26 mouse cellular contexts compared by ENCODE assay signal in genomic region chr7:6204200-6204599, GRCm38 (mm10). TPM values are rescaled to one million over a fixed set of nuclear protein-coding genes. Genes with fewer than 3 reads are reported as not detected.
"Had no signal": no experiment of that assay in that cellular context is flagged by ENCODE, and none has a peak within 500 bp of the region (broad histone marks: within the 10 kb centered on the region; RNA-seq: fewer than 3 reads in every experiment).

No protein-coding gene starts in this region.

- H3K36me3 ChIP-seq: lung, embryonic 15.5 days; midbrain, embryonic 13.5 days; midbrain, embryonic 15.5 days; neural tube, embryonic 12.5 days; stomach, embryonic 15.5 days had no signal

- H3K27ac ChIP-seq: lung, embryonic 15.5 days; macrophage; midbrain, embryonic 13.5 days; midbrain, embryonic 15.5 days; neural tube, embryonic 12.5 days; stomach, embryonic 15.5 days; stomach, postnatal 0 days had no signal

- H3K4me2 ChIP-seq: lung, embryonic 15.5 days; midbrain, embryonic 11.5 days; midbrain, embryonic 13.5 days; midbrain, embryonic 15.5 days; neural tube, embryonic 12.5 days; stomach, embryonic 15.5 days had no signal

- H3K4me3 ChIP-seq: lung, embryonic 15.5 days; megakaryocyte, embryonic 14.5 days; midbrain, embryonic 13.5 days; midbrain, embryonic 15.5 days; neural tube, embryonic 12.5 days; stomach, embryonic 15.5 days had no signal

- H3K9me3 ChIP-seq: lung, embryonic 15.5 days; megakaryocyte, embryonic 14.5 days; midbrain, embryonic 15.5 days; stomach, embryonic 15.5 days had no signal

- H3K4me1 ChIP-seq: lung, embryonic 15.5 days; megakaryocyte, embryonic 14.5 days; midbrain, embryonic 13.5 days; midbrain, embryonic 15.5 days; neural tube, embryonic 12.5 days; stomach, embryonic 15.5 days had no signal

- ATAC-seq: liver, postnatal 0 days; lung, postnatal 0 days; midbrain, embryonic 13.5 days; midbrain, embryonic 15.5 days had no signal

- DNase-seq: liver, postnatal 0 days; lung, adult 2 months; lung, postnatal 14 days; lung, postnatal 36 days; right cerebral cortex, postnatal 14 days; thymus, adult 2 months; thymus, postnatal 25 days; thymus, postnatal 4 days had no signal

- H3K9ac ChIP-seq: liver, postnatal 0 days; lung, embryonic 15.5 days; midbrain, embryonic 13.5 days; midbrain, embryonic 15.5 days; neural tube, embryonic 12.5 days; stomach, embryonic 15.5 days had no signal

- H3K27me3 ChIP-seq: lung, embryonic 15.5 days; megakaryocyte, embryonic 14.5 days; midbrain, embryonic 13.5 days; midbrain, embryonic 15.5 days; neural tube, embryonic 12.5 days; stomach, embryonic 15.5 days had no signal

RNA-seq across cellular contexts. Expression of gene Galp, which starts 7.3 kb away (rescaled TPM):
- total RNA-seq: megakaryocyte progenitor cell, adult 5-6 weeks; midbrain, postnatal 0 days; monocyte, adult 5-6 weeks; neutrophil, adult 5-6 weeks had no signal
- polyA plus RNA-seq: liver, postnatal 0 days; lung, adult 2 months; lung, embryonic 15.5 days; lung, postnatal 0 days; macrophage; midbrain, embryonic 11.5 days; midbrain, embryonic 13.5 days; midbrain, embryonic 15.5 days; midbrain, postnatal 0 days; neural tube, embryonic 12.5 days; neural tube, embryonic 14.5 days; spleen, adult 2 months; stomach, embryonic 15.5 days; stomach, postnatal 0 days; testis, adult 2 months; thymus, adult 2 months; urinary bladder, adult 2 months had no signal

RNA-seq across cellular contexts. Expression of gene Zscan5b, which starts 17.9 kb away (rescaled TPM):
- total RNA-seq: megakaryocyte progenitor cell, adult 5-6 weeks; midbrain, postnatal 0 days; monocyte, adult 5-6 weeks; neutrophil, adult 5-6 weeks had no signal
- polyA plus RNA-seq: liver, postnatal 0 days; lung, adult 2 months; lung, embryonic 15.5 days; lung, postnatal 0 days; macrophage; midbrain, embryonic 11.5 days; midbrain, embryonic 13.5 days; midbrain, embryonic 15.5 days; midbrain, postnatal 0 days; neural tube, embryonic 12.5 days; neural tube, embryonic 14.5 days; spleen, adult 2 months; stomach, embryonic 15.5 days; stomach, postnatal 0 days; thymus, adult 2 months; urinary bladder, adult 2 months had no signal

RNA-seq across cellular contexts. Expression of gene Epp13, which starts 48.3 kb away (rescaled TPM):
- total RNA-seq: megakaryocyte progenitor cell, adult 5-6 weeks; midbrain, postnatal 0 days; monocyte, adult 5-6 weeks; neutrophil, adult 5-6 weeks had no signal
- polyA plus RNA-seq: liver, postnatal 0 days; lung, adult 2 months; lung, embryonic 15.5 days; lung, postnatal 0 days; macrophage; midbrain, embryonic 11.5 days; midbrain, embryonic 13.5 days; midbrain, embryonic 15.5 days; neural tube, embryonic 12.5 days; neural tube, embryonic 14.5 days; spleen, adult 2 months; stomach, embryonic 15.5 days; stomach, postnatal 0 days; thymus, adult 2 months; urinary bladder, adult 2 months had no signal
